Mouse (Mus musculus) thymus, postnatal 36 days (tissue): ENCODE data around the gene Mup21.
"Not testable (repeated sequence)": the region's sequence is repeated elsewhere in the genome, so short reads cannot be mapped to it uniquely, and the experiment has no call there.

Experiments
- DNase-seq, 2 experiments: peaks; one replicate each; pipeline ENCODE4 v3.0.0; 2022; ENCODE audit warnings: mixed read lengths in 2 of 2

The Mup21 gene

DNA sequence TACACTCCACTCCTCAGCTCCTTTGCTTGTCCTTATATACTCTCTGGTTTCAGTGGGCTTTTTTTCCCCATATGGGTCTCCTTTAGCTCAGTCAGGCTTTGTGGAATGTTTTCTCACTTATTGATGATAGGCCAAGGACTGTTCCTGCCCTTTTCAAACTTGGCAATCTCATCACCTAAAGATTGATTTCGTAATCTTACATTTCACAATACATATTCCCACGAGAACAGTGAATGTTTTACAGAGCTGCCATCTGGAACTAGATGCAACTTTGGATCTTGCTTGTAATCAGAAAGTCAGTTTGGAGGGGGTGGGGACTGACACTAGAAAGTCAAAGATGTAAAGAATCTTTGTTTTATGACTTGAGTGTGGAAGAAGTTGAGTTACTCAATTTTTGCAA, at the start of gene Mup21:
Gene Mup21 (minus strand): TSS at position 53 of the 400 bp plus-strand sequence.
- DNase-seq = no peak

GRCm38 (mm10) chr4:62199923-62200529, 49.4 kb upstream of the Mup21 start:
- no peak for DNase-seq

DNA sequence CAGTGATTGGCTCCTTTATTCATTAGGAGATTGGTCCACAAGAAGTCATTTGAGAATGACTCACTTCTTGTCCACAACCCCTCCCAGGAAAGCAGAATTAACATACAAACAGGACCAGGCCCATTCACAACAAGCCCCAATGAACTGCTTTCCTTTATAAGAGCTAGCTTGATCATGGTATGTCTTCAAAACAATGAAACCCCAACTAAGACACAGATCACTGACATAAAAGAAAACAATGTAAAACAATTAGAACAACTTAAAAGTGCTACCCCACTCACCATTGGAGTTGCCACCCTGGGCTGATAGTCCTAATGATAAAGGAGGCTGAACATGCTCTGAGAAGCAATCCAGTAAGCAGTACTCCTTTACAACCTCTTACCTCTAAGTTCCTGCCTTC, 38.1 kb upstream of the Mup21 start:
- DNase-seq = no peak

GRCm38 (mm10) chr4:62177282-62177681, 26.6 kb upstream of the Mup21 start:
- no peak for DNase-seq

- no peak for DNase-seq
Measured at GRCm38 (mm10) chr4:62174471-62174870, 23.8 kb upstream of the Mup21 start.

DNA sequence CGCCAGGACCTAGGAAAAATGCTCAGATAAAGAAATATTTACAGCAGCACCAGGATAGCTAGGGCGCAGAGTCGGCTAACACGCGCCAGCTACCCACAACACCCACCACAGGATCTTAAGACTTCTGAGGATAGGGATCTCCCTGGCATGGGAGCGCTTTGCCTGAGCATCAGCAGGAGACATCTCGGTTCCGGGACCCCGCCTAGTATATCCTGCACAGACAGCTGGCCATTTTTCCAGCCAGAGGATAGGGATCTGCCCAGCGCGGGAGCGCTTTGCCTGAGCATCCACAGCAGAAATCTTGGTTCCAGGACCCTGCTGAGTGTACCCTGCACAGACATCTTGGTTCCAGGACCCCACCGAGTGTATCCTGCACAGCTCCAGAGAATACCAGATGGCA, 17.0 kb upstream of the Mup21 start:
- not testable (repeated sequence) for DNase-seq

- DNase-seq = no peak
Measured at GRCm38 (mm10) chr4:62158401-62158800, 7.7 kb upstream of the Mup21 start.

- DNase-seq = no peak
Measured at GRCm38 (mm10) chr4:62133706-62134105, 17.0 kb downstream of the Mup21 start.

- DNase-seq = not testable (repeated sequence)
Measured at GRCm38 (mm10) chr4:62103366-62103765, 47.3 kb downstream of the Mup21 start.
